8 mouse cellular contexts compared by ENCODE assay signal in genomic region chr17:57166800-57167791, GRCm38 (mm10). TPM values are rescaled to one million over a fixed set of nuclear protein-coding genes. Genes with fewer than 3 reads are reported as not detected.
DNase-seq lines count a peak whose midpoint lies in the region; ATAC-seq and TF ChIP-seq lines count a peak whose summit lies in the region.

No protein-coding gene starts in this region.

- H3K9me3 ChIP-seq in embryonic facial prominence, embryonic 12.5 days: no peaks in the 10 kb centered on the region
- no peaks in the 10 kb centered on the region for H3K9me3 ChIP-seq in limb, embryonic 11.5 days (ENCODE audit: control insufficient read depth, low read length)
- no peaks in the 10 kb centered on the region for H3K9me3 ChIP-seq in midbrain, embryonic 16.5 days (replicated peaks; ENCODE audit: control insufficient read depth, low read length, poor library complexity, severe bottlenecking)

- H3K27ac ChIP-seq in embryonic facial prominence, embryonic 12.5 days: no peak overlapping the region
- H3K27ac ChIP-seq in heart, adult 2 months: no peak overlapping the region
- H3K27ac ChIP-seq in kidney, adult 2 months (ENCODE audit: insufficient read depth, low read depth, low read length): no peak overlapping the region
- no peak overlapping the region for H3K27ac ChIP-seq in limb, embryonic 11.5 days (replicated peaks; ENCODE audit: low read depth, low read length)
- no peak overlapping the region for H3K27ac ChIP-seq in midbrain, embryonic 16.5 days (ENCODE audit: low read length)

- intact Hi-C loops in heart, adult 2 months (cut with DNase I): loop anchor here (1.0 to 5.0 kb wide), 4 partner anchors 71 to 358 kb away; no protein-coding TSS in a partner anchor

- no peak overlapping the region for H3K9ac ChIP-seq in embryonic facial prominence, embryonic 12.5 days
- no peak overlapping the region for H3K9ac ChIP-seq in heart, adult 2 months (ENCODE audit: low read depth, low read length)
- no peak overlapping the region for H3K9ac ChIP-seq in limb, embryonic 11.5 days (ENCODE audit: low read length)
- H3K9ac ChIP-seq in midbrain, embryonic 16.5 days (ENCODE audit: low read depth, low read length): no peak overlapping the region

- no peak overlapping the region for H3K4me3 ChIP-seq in embryonic facial prominence, embryonic 12.5 days
- H3K4me3 ChIP-seq in heart, adult 2 months: no peak overlapping the region
- H3K4me3 ChIP-seq in kidney, adult 2 months (ENCODE audit: insufficient read depth, low read depth, low read length): no peak overlapping the region
- no peak overlapping the region for H3K4me3 ChIP-seq in limb, embryonic 11.5 days (ENCODE audit: low read depth, low read length)
- no peak overlapping the region for H3K4me3 ChIP-seq in midbrain, embryonic 16.5 days (ENCODE audit: low read depth, low read length)

- H3K79me2 ChIP-seq in heart, adult 2 months (replicated peaks; ENCODE audit: control insufficient read depth, insufficient read depth, low read length): no peaks in the 10 kb centered on the region

- ATAC-seq in embryonic facial prominence, embryonic 12.5 days (ENCODE audit: insufficient number of reproducible peaks, insufficient read depth, low FRiP score, low TSS enrichment): no peak; the same call in 1 of the 2 replicates
- ATAC-seq in limb, embryonic 11.5 days (ENCODE audit: insufficient number of reproducible peaks, low FRiP score, low TSS enrichment, low read depth): peak; percentile 60; the same call in 1 of the 2 replicates
- ATAC-seq in midbrain, embryonic 16.5 days: peak; percentile 84

- peak; percentile 62 for DNase-seq in 3134 (ENCODE audit: extremely low read depth, insufficient read length, low spot score)
- DNase-seq in adrenal gland, postnatal 25 days: peak; percentile 93
- peak; percentile 84 to 92 for DNase-seq in heart, adult 2 months
- DNase-seq in kidney, adult 2 months: peak; percentile 86
- DNase-seq in limb, embryonic 11.5 days (ENCODE audit: low spot score): peak; percentile 95
- peak; percentile 77 to 90 for DNase-seq in spleen, postnatal 10 days (ENCODE audit: low spot score in 2 of 2)

- H3K4me1 ChIP-seq in embryonic facial prominence, embryonic 12.5 days: no peaks in the 10 kb centered on the region
- no peaks in the 10 kb centered on the region for H3K4me1 ChIP-seq in heart, adult 2 months (ENCODE audit: control insufficient read depth, insufficient read depth, low read length)
- no peaks in the 10 kb centered on the region for H3K4me1 ChIP-seq in kidney, adult 2 months (ENCODE audit: control insufficient read depth, insufficient read depth, low read length)
- no peaks in the 10 kb centered on the region for H3K4me1 ChIP-seq in limb, embryonic 11.5 days (ENCODE audit: control insufficient read depth, insufficient read depth, low read length)
- H3K4me1 ChIP-seq in midbrain, embryonic 16.5 days (ENCODE audit: control insufficient read depth, insufficient read depth, low read length): no peaks in the 10 kb centered on the region

- no peaks in the 10 kb centered on the region for H3K36me3 ChIP-seq in embryonic facial prominence, embryonic 12.5 days
- H3K36me3 ChIP-seq in heart, adult 2 months (ENCODE audit: control insufficient read depth, insufficient read depth, low read length): no peaks in the 10 kb centered on the region
- H3K36me3 ChIP-seq in kidney, adult 2 months (ENCODE audit: control insufficient read depth, insufficient read depth, low read length): no peaks in the 10 kb centered on the region
- H3K36me3 ChIP-seq in limb, embryonic 11.5 days (ENCODE audit: control insufficient read depth, insufficient read depth, low read length): no peaks in the 10 kb centered on the region
- no peaks in the 10 kb centered on the region for H3K36me3 ChIP-seq in midbrain, embryonic 16.5 days (ENCODE audit: control insufficient read depth, insufficient read depth, low read length)

- H3K27me3 ChIP-seq in embryonic facial prominence, embryonic 12.5 days: no peaks in the 10 kb centered on the region
- H3K27me3 ChIP-seq in heart, adult 2 months (ENCODE audit: control insufficient read depth, insufficient read depth, low read length): no peaks in the 10 kb centered on the region
- H3K27me3 ChIP-seq in kidney, adult 2 months (replicated peaks; ENCODE audit: control insufficient read depth, insufficient read depth, low read length): no peaks in the 10 kb centered on the region
- H3K27me3 ChIP-seq in limb, embryonic 11.5 days (ENCODE audit: control insufficient read depth, insufficient read depth, low read length): no peaks in the 10 kb centered on the region
- H3K27me3 ChIP-seq in midbrain, embryonic 16.5 days (ENCODE audit: control insufficient read depth, insufficient read depth, low read depth, low read length): no peaks in the 10 kb centered on the region

- TF ChIP-seq EP300 in heart, adult 2 months (IDR thresholded peaks at IDR 0.05; ENCODE audit: insufficient read depth, low read depth, low read length): peak; percentile 83

- no peak for TF ChIP-seq POLR2A in heart, adult 2 months (IDR thresholded peaks at IDR 0.05; ENCODE audit: insufficient read depth, low read depth, low read length)
- no peak for TF ChIP-seq POLR2A in kidney, adult 2 months (IDR thresholded peaks at IDR 0.05; ENCODE audit: low read depth, low read length)

- TF ChIP-seq CTCF in heart, adult 2 months (IDR thresholded peaks at IDR 0.05): peak; percentile 90
- TF ChIP-seq CTCF in kidney, adult 2 months (conservative IDR thresholded peaks at IDR 0.05; ENCODE audit: insufficient read depth, insufficient read length, low read depth, low read length): peak; percentile 89

- 0 out of 2 replicates have a peak overlapping the region, but pooled peaks have one; percentile 7 for H3K4me2 ChIP-seq in embryonic facial prominence, embryonic 12.5 days (replicated peaks)
- no peak overlapping the region for H3K4me2 ChIP-seq in limb, embryonic 11.5 days (ENCODE audit: low read depth, severe bottlenecking)
- H3K4me2 ChIP-seq in midbrain, embryonic 16.5 days (ENCODE audit: low read length): no peak overlapping the region

- 10% methylated on average over 11 of the region's 11 CpGs for WGBS in embryonic facial prominence, embryonic 12.5 days
- WGBS in heart, adult 2 months: 20% methylated on average over 10 of the region's 11 CpGs
- 17% methylated on average over 11 of the region's 11 CpGs for WGBS in kidney, adult 2 months
- 9% methylated on average over 10 of the region's 11 CpGs for WGBS in limb, embryonic 11.5 days
- WGBS in midbrain, embryonic 16.5 days: 12% methylated on average over 10 of the region's 11 CpGs

RNA-seq across cellular contexts. Expression of gene Cd70, which starts 17.5 kb away (rescaled TPM):
- not detected in 2 replicates for total RNA-seq in adrenal gland, postnatal 25 days (2021)
- polyA plus RNA-seq in embryonic facial prominence, embryonic 12.5 days (2016; fragmentation: Nextera tagmentation; extraction: Ambion mirVana): 0.19 TPM in 1 of 2 replicates, not detected in the other
- not detected for total RNA-seq in heart, adult 2 months (2021)
- not detected in 2 replicates for polyA plus RNA-seq in heart, adult 2 months (2012; rRNA removed)
- 0.13 TPM in 1 of 2 replicates, not detected in the other for polyA plus RNA-seq in kidney, adult 2 months (2012; rRNA removed)
- polyA plus RNA-seq in limb, embryonic 11.5 days (2014; fragmentation: Nextera tagmentation; extraction: Ambion mirVana): not detected in 2 replicates
- 1.5 and 2.2 TPM in 2 replicates for polyA plus RNA-seq in midbrain, embryonic 16.5 days (2015; fragmentation: Nextera tagmentation; extraction: Ambion mirVana)

RNA-seq across cellular contexts. Expression of gene Tnfsf14, which starts 26.9 kb away (rescaled TPM):
- not detected in 2 replicates for total RNA-seq in adrenal gland, postnatal 25 days (2021)
- polyA plus RNA-seq in embryonic facial prominence, embryonic 12.5 days (2016; fragmentation: Nextera tagmentation; extraction: Ambion mirVana): 0.09 and 0.24 TPM in 2 replicates
- under 1 TPM; 0.11 to 0.13 TPM for total RNA-seq in heart, adult 2 months (2021)
- polyA plus RNA-seq in heart, adult 2 months (2012; rRNA removed): 0.18 TPM in 2 replicates
- 0.35 and 0.44 TPM in 2 replicates for polyA plus RNA-seq in kidney, adult 2 months (2012; rRNA removed)
- polyA plus RNA-seq in limb, embryonic 11.5 days (2014; fragmentation: Nextera tagmentation; extraction: Ambion mirVana): 0.17 and 0.31 TPM in 2 replicates
- polyA plus RNA-seq in midbrain, embryonic 16.5 days (2015; fragmentation: Nextera tagmentation; extraction: Ambion mirVana): not detected in 2 replicates
